Mouse (Mus musculus) stomach, embryonic 14.5 days (tissue): ENCODE results near the gene Gsta1. TPM values are rescaled to one million over a fixed set of nuclear protein-coding genes. Genes with fewer than 3 reads are reported as not detected.
"Not testable (repeated sequence)": the region's sequence is repeated elsewhere in the genome, so short reads cannot be mapped to it uniquely, and the experiment has no call there.

Source experiments
- ATAC-seq: fragments of 200-750 bp; cut with Nextera tagmentation; 2 replicates; pipeline ENCODE4 v1.8.0; 2017; ENCODE audit warnings: low read depth, moderate TSS enrichment; ENCODE audit not compliant: insufficient number of reproducible peaks, insufficient read depth, low FRiP score
- H3K27ac ChIP-seq: fragments of 300-500 bp; sonication (generic); 2 replicates; pipeline ENCODE4 v1.5.1; 2014; ENCODE audit warnings: mild to moderate bottlenecking, low read length, moderate library complexity, mixed read lengths
- H3K27me3 ChIP-seq: fragments of 300-500 bp; sonication (generic); 2 replicates; pipeline ENCODE4 v1.6.1; 2014; ENCODE audit warnings: low read length, control low read depth, mixed read lengths; ENCODE audit not compliant: control insufficient read depth, insufficient read depth
- H3K36me3 ChIP-seq: fragments of 300-500 bp; sonication (generic); 2 replicates; pipeline ENCODE4 v1.6.1; 2014; ENCODE audit warnings: mild to moderate bottlenecking, control low read depth, low read length, moderate library complexity, mixed read lengths; ENCODE audit not compliant: control insufficient read depth, insufficient read depth
- H3K4me1 ChIP-seq: fragments of 300-500 bp; sonication (generic); 2 replicates; pipeline ENCODE4 v1.6.1; 2014; ENCODE audit warnings: low read length, control low read depth, mixed read lengths; ENCODE audit not compliant: control insufficient read depth, insufficient read depth
- H3K4me2 ChIP-seq: fragments of 300-500 bp; sonication (generic); replicated peaks from 2 replicates; pipeline ENCODE4 v1.6.1; 2014; ENCODE audit warnings: low read depth, low read length, control low read depth
- H3K4me3 ChIP-seq: fragments of 300-500 bp; sonication (generic); 2 replicates; pipeline ENCODE4 v1.5.1; 2014; ENCODE audit warnings: low read depth, low read length, control low read depth
- H3K9ac ChIP-seq: fragments of 300-500 bp; sonication (generic); replicated peaks from 2 replicates; pipeline ENCODE4 v1.6.1; 2014; ENCODE audit warnings: low read depth, mild to moderate bottlenecking, control low read depth, low read length, moderate library complexity, mixed read lengths
- H3K9me3 ChIP-seq: fragments of 300-500 bp; sonication (generic); 2 replicates; pipeline ENCODE4 v1.6.1; 2016; ENCODE audit warnings: low read depth, low read length, control low read depth; ENCODE audit not compliant: control insufficient read depth
- WGBS: fragments of 180-500 bp; shearing (Covaris S2); extraction: QIAGEN DNeasy Blood & Tissue Kit; methylation state at CpG from one replicate; pipeline ENCODE4 v1.1.7; 2014; 5-methylcytosine and 5-hydroxymethylcytosine counted together
- polyA plus RNA-seq: library from polyadenylated mRNA; unstranded; fragments of >200 nt; fragmentation: Nextera tagmentation; extraction: Ambion mirVana; gene quantifications from 2 replicates; pipeline ENCODE4 v1.2.1, GENCODE M21; 2014

Gsta1 gene
- polyA plus RNA-seq, 1 experiment from 2014 or later: 9.6 TPM

DNA sequence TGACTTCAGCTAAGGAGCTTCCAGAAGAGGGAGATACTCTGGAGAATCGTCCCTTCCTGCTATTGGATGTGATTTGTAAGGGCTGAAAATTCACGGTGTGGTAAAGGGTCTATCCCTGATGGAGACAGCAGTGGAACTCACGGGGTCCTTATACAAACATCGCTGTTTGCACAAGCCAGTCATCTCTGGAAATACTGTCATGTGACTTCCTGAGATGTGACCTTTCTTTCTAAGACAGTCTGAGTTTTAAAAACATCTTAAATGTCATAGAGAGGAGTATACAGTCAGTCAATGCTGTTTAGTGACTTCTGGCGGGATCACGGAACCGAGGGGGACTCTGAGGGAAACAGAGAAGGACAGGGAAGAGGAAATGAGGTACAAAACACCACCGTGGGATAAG lies 7.8 kb upstream of the Gsta1 start:
- Histone ChIP-seq H3K9ac (no peak overlapping the region), H3K27ac (no peak overlapping the region), H3K4me1 (peaks cover 4% of the 10 kb centered on the region; the same call in 1 of the 2 replicates), H3K27me3 (no peaks in the 10 kb centered on the region), H3K9me3 (no peaks in the 10 kb centered on the region; the same call in 1 of the 2 replicates), H3K4me3 (no peak overlapping the region), H3K36me3 (no peaks in the 10 kb centered on the region), H3K4me2 (no peak overlapping the region)
- WGBS: 66% methylated on average over 8 of the region's 8 CpGs
- no peak for ATAC-seq

GRCm38 (mm10) chr9:78223221-78223902 lies 7.1 kb upstream of the Gsta1 start:
- no peaks in the 10 kb centered on the region for H3K36me3 ChIP-seq
- no peak overlapping the region for H3K4me2 ChIP-seq
- WGBS: 61% methylated on average over 10 of the region's 10 CpGs
- peaks cover 4% of the 10 kb centered on the region; the same call in 1 of the 2 replicates for H3K4me1 ChIP-seq
- no peak for ATAC-seq
- H3K27ac ChIP-seq: no peak overlapping the region
- no peaks in the 10 kb centered on the region; the same call in 1 of the 2 replicates for H3K9me3 ChIP-seq
- no peak overlapping the region for H3K9ac ChIP-seq
- H3K27me3 ChIP-seq: no peaks in the 10 kb centered on the region
- H3K4me3 ChIP-seq: no peak overlapping the region

GRCm38 (mm10) chr9:78224418-78224817 lies 6.0 kb upstream of the Gsta1 start:
- Histone ChIP-seq H3K9ac (no peak overlapping the region), H3K4me2 (no peak overlapping the region), H3K4me1 (peaks cover 4% of the 10 kb centered on the region; the same call in 1 of the 2 replicates), H3K36me3 (no peaks in the 10 kb centered on the region), H3K27me3 (no peaks in the 10 kb centered on the region), H3K9me3 (no peaks in the 10 kb centered on the region; the same call in 1 of the 2 replicates), H3K27ac (no peak overlapping the region), H3K4me3 (no peak overlapping the region)
- ATAC-seq: no peak
- 96% methylated on average over 2 of the region's 2 CpGs for WGBS

DNA sequence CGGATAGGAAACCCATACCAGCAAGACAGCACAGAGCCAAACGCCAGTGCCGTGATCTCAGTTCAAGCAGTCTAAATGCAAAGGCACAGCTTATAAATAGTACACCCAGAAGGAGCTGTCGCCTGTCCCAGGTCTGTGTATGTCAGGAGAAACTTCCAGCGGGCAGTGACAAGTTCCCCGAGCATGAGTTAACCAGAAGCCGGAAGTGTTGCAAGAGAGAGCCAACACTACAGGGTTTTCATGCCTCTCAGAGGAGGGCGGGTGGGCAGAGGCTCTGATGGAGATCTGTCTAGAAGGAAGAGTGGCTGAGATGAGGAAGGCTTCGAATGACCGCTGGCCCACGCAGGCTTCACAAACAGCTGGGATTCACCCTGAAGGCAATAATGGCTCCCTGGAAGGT lies 5.2 kb upstream of the Gsta1 start:
- no peak for ATAC-seq
- Histone ChIP-seq H3K9me3 (no peaks in the 10 kb centered on the region), H3K4me1 (peaks cover 4% of the 10 kb centered on the region; the same call in 1 of the 2 replicates), H3K9ac (no peak overlapping the region), H3K27me3 (no peaks in the 10 kb centered on the region), H3K27ac (no peak overlapping the region), H3K4me3 (no peak overlapping the region), H3K4me2 (no peak overlapping the region), H3K36me3 (no peaks in the 10 kb centered on the region)
- WGBS: 78% methylated on average over 11 of the region's 11 CpGs

- H3K36me3 ChIP-seq: no peaks in the 10 kb centered on the region
- H3K4me2 ChIP-seq: no peak overlapping the region
- no peaks in the 10 kb centered on the region for H3K27me3 ChIP-seq
- no peak overlapping the region for H3K4me3 ChIP-seq
- H3K9ac ChIP-seq: no peak overlapping the region
- no peaks in the 10 kb centered on the region for H3K9me3 ChIP-seq
- 95% methylated on average over 2 of the region's 2 CpGs for WGBS
- no peak for ATAC-seq
- H3K27ac ChIP-seq: no peak overlapping the region
- peaks cover 4% of the 10 kb centered on the region; the same call in 1 of the 2 replicates for H3K4me1 ChIP-seq
Measured at GRCm38 (mm10) chr9:78228122-78228521, 2.3 kb upstream of the Gsta1 start.

- H3K4me1 ChIP-seq, H3K4me2 ChIP-seq, H3K4me3 ChIP-seq, H3K36me3 ChIP-seq, H3K9ac ChIP-seq, H3K27ac ChIP-seq, ATAC-seq, H3K27me3 ChIP-seq, H3K9me3 ChIP-seq: not testable (repeated sequence)
- WGBS: 28% methylated on average over 3 of the region's 3 CpGs
Measured at GRCm38 (mm10) chr9:78229658-78230057, 798 bp upstream of the Gsta1 start.

GRCm38 (mm10) chr9:78233121-78233695 lies 2.8 kb downstream of the Gsta1 start:
- WGBS: no CpG with 5 or more reads among the region's 10 CpGs
- H3K4me2 ChIP-seq, H3K27ac ChIP-seq, H3K4me1 ChIP-seq, ATAC-seq, H3K36me3 ChIP-seq, H3K4me3 ChIP-seq, H3K27me3 ChIP-seq, H3K9ac ChIP-seq, H3K9me3 ChIP-seq: not testable (repeated sequence)

GRCm38 (mm10) chr9:78255683-78256470 lies 25.4 kb downstream of the Gsta1 start:
- not testable (repeated sequence) for H3K27ac ChIP-seq, ATAC-seq, H3K9me3 ChIP-seq, H3K27me3 ChIP-seq, H3K4me3 ChIP-seq, H3K9ac ChIP-seq, H3K4me2 ChIP-seq, H3K4me1 ChIP-seq, H3K36me3 ChIP-seq
- 56% methylated on average over 4 of the region's 4 CpGs for WGBS
